ENCODE assay signal across 17 mouse cellular contexts in the genomic region with DNA sequence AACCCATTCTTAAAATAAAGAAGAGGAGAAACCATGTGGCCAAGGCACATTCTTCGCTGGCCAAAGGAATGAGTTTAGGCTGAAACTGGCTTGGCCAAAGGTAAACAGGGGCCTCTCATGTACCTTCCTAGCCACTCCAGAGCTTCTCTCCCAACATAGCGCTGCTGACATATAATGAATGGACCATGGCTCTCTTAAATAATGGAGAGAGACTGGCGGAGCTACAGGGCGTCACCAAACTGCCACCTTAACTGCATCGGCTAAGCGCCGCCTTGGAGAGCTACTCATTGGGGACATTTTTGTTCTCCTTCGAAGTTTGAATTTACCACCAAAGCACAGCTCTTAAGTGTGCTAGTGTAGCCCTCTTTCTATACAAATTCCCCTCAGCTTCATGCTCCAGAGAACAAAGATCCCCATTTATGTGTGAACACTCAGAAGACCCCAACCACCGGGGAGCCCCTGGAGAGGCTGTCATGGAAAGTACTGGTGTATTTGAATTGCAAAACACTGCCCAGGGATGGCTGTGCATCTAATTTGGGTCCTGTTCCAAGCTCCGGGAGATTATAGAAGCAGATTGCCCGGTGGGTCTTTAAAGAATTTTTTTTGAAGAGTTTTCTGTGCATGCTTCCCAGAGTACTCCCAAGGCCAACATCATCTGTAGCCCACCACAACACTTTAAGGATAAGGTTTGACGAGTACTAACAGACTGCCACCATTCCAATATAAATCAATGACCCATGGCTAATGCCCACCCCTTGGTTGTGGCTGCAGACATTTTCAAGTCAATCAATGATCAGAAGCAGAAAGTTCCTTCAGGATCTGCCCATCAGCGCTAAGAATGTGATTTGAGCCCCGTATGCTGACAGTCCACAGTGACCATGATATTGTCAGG.
DNase-seq lines count a peak whose midpoint lies in the region; ATAC-seq lines count a peak whose summit lies in the region.
"Had no signal": no experiment of that assay in that cellular context is flagged by ENCODE, and none has a peak within 500 bp of the region (broad histone marks: within the 10 kb centered on the region; RNA-seq: fewer than 3 reads in every experiment).

No protein-coding gene starts in this region.

- H3K27me3 ChIP-seq in neural tube, embryonic 11.5 days (ENCODE audit: control insufficient read depth, insufficient read depth, low read length), result no peaks in the 10 kb centered on the region
- no peaks in the 10 kb centered on the region for H3K27me3 ChIP-seq in hindbrain, embryonic 14.5 days (ENCODE audit: control insufficient read depth, insufficient read depth, low read length)
- H3K27me3 ChIP-seq in midbrain, embryonic 14.5 days (ENCODE audit: control insufficient read depth, insufficient read depth, low read length), result no peaks in the 10 kb centered on the region
- H3K27me3 ChIP-seq: liver, embryonic 15.5 days had no signal

- 51% methylated on average over 14 of the region's 14 CpGs for WGBS in neural tube, embryonic 11.5 days
- 39% methylated on average over 14 of the region's 14 CpGs for WGBS in hindbrain, embryonic 14.5 days
- 34% methylated on average over 14 of the region's 14 CpGs for WGBS in midbrain, embryonic 14.5 days

- DNase-seq in neural tube, embryonic 11.5 days (ENCODE audit: low spot score), result peak; percentile 34
- DNase-seq in neural tube, embryonic 10.5 days (ENCODE audit: extremely low spot score, low spot score), result no peak
- peak; percentile 38 for DNase-seq in hindbrain, embryonic 14.5 days (ENCODE audit: low spot score)
- DNase-seq in midbrain, embryonic 14.5 days, result peak; percentile 69
- no peak for DNase-seq in urinary bladder, postnatal 25 days (ENCODE audit: low spot score)
- no peak for DNase-seq in cerebellum, postnatal 14 days
- no peak for DNase-seq in c-Kit-positive CD71-positive TER-119-positive erythroid progenitor cells, embryonic 14.5 days (ENCODE audit: low spot score)
- DNase-seq: adrenal gland, adult 2 months; cerebellum, adult 9-10 months had no signal

- no peak overlapping the region for H3K9ac ChIP-seq in neural tube, embryonic 11.5 days (ENCODE audit: low read length)
- no peak overlapping the region for H3K9ac ChIP-seq in hindbrain, embryonic 14.5 days
- H3K9ac ChIP-seq in midbrain, embryonic 14.5 days (replicated peaks; ENCODE audit: low read length), result no peak overlapping the region
- H3K9ac ChIP-seq: limb, embryonic 12.5 days; liver, embryonic 15.5 days had no signal

- H3K4me2 ChIP-seq in neural tube, embryonic 11.5 days (ENCODE audit: low read depth), result no peak overlapping the region
- no peak overlapping the region for H3K4me2 ChIP-seq in hindbrain, embryonic 14.5 days (replicated peaks)
- H3K4me2 ChIP-seq in midbrain, embryonic 14.5 days (ENCODE audit: low read length), result no peak overlapping the region
- H3K4me2 ChIP-seq: limb, embryonic 12.5 days; liver, embryonic 15.5 days had no signal

- no peak overlapping the region for H3K4me3 ChIP-seq in neural tube, embryonic 11.5 days (ENCODE audit: low read depth, low read length)
- H3K4me3 ChIP-seq in hindbrain, embryonic 14.5 days (replicated peaks; ENCODE audit: low read length), result no peak overlapping the region
- H3K4me3 ChIP-seq in midbrain, embryonic 14.5 days (replicated peaks; ENCODE audit: low read depth, low read length), result no peak overlapping the region
- H3K4me3 ChIP-seq: erythroblast, embryonic 14.5 days; layer of hippocampus, adult 2 months; left cerebral cortex, adult 2 months; limb, embryonic 12.5 days; liver, embryonic 15.5 days had no signal

- ATAC-seq in neural tube, embryonic 11.5 days (ENCODE audit: insufficient read depth, low FRiP score, low TSS enrichment), result peak; percentile 81
- no peak; the same call in 1 of the 2 replicates for ATAC-seq in hindbrain, embryonic 14.5 days (ENCODE audit: low FRiP score)
- ATAC-seq in midbrain, embryonic 14.5 days (ENCODE audit: low FRiP score, low TSS enrichment), result peak; percentile 62
- ATAC-seq: inflammation-experienced regulatory T-cells, adult 6 months had no signal

- H3K4me1 ChIP-seq in neural tube, embryonic 11.5 days (ENCODE audit: control insufficient read depth, insufficient read depth, low read length), result peaks cover 11% of the 10 kb centered on the region
- H3K4me1 ChIP-seq in hindbrain, embryonic 14.5 days (replicated peaks; ENCODE audit: control insufficient read depth, insufficient read depth, low read length), result peaks cover 13% of the 10 kb centered on the region
- H3K4me1 ChIP-seq in midbrain, embryonic 14.5 days (ENCODE audit: control insufficient read depth, insufficient read depth, low read length), result peaks cover 14% of the 10 kb centered on the region; the same call in 1 of the 2 replicates
- H3K4me1 ChIP-seq: liver, embryonic 15.5 days had no signal

- H3K9me3 ChIP-seq in neural tube, embryonic 11.5 days (ENCODE audit: control insufficient read depth, low read length), result no peaks in the 10 kb centered on the region
- H3K9me3 ChIP-seq in hindbrain, embryonic 14.5 days (ENCODE audit: control insufficient read depth, low read length), result no peaks in the 10 kb centered on the region
- no peaks in the 10 kb centered on the region for H3K9me3 ChIP-seq in midbrain, embryonic 14.5 days (ENCODE audit: control insufficient read depth, low read length)
- H3K9me3 ChIP-seq: limb, embryonic 12.5 days; liver, embryonic 15.5 days had no signal

- peak overlapping the region; percentile 28; the same call in 1 of the 2 replicates for H3K27ac ChIP-seq in neural tube, embryonic 11.5 days (ENCODE audit: low read depth, low read length)
- H3K27ac ChIP-seq in hindbrain, embryonic 14.5 days, result peak overlapping the region; percentile 12; the same call in 1 of the 2 replicates
- peak overlapping the region; percentile 52; the same call in 1 of the 2 replicates for H3K27ac ChIP-seq in midbrain, embryonic 14.5 days (replicated peaks; ENCODE audit: low read depth, low read length)
- H3K27ac ChIP-seq: layer of hippocampus, adult 2 months; left cerebral cortex, adult 2 months; limb, embryonic 12.5 days; liver, embryonic 15.5 days; macrophage had no signal

- no peaks in the 10 kb centered on the region for H3K36me3 ChIP-seq in neural tube, embryonic 11.5 days (ENCODE audit: control insufficient read depth, insufficient read depth, low read length)
- no peaks in the 10 kb centered on the region for H3K36me3 ChIP-seq in hindbrain, embryonic 14.5 days (replicated peaks; ENCODE audit: control insufficient read depth, insufficient read depth)
- H3K36me3 ChIP-seq in midbrain, embryonic 14.5 days (ENCODE audit: control insufficient read depth, insufficient read depth, low read length), result no peaks in the 10 kb centered on the region
- H3K36me3 ChIP-seq: G1E; limb, embryonic 12.5 days; liver, embryonic 15.5 days had no signal

Comparison
In these comparisons a context has a peak if more than half of its experiments do, and no peak if none do; other contexts are left out.
1. DNase-seq: peak in neural tube, embryonic 11.5 days (single experiment), hindbrain, embryonic 14.5 days (single experiment) and midbrain, embryonic 14.5 days (single experiment); none in neural tube, embryonic 10.5 days (single experiment), urinary bladder, postnatal 25 days (single experiment), cerebellum, postnatal 14 days (0 of 2) and c-Kit-positive CD71-positive TER-119-positive erythroid progenitor cells, embryonic 14.5 days (single experiment).
2. Peak in every context shown above with its lines, with median percentiles within 50 percentile points of each other: H3K27ac ChIP-seq.